Mouse (Mus musculus) retina, postnatal 1 day (tissue): ENCODE results near the gene Dusp5.
A peak's percentile ranks its signal among the peaks of the same experiment; 100 is the strongest.
"Not testable (repeated sequence)": the region's sequence is repeated elsewhere in the genome, so short reads cannot be mapped to it uniquely, and the experiment has no call there.

Source experiments
- DNase-seq: peaks from one replicate; pipeline ENCODE4 v3.0.0-alpha.2; 2012

The Dusp5 gene

DNA sequence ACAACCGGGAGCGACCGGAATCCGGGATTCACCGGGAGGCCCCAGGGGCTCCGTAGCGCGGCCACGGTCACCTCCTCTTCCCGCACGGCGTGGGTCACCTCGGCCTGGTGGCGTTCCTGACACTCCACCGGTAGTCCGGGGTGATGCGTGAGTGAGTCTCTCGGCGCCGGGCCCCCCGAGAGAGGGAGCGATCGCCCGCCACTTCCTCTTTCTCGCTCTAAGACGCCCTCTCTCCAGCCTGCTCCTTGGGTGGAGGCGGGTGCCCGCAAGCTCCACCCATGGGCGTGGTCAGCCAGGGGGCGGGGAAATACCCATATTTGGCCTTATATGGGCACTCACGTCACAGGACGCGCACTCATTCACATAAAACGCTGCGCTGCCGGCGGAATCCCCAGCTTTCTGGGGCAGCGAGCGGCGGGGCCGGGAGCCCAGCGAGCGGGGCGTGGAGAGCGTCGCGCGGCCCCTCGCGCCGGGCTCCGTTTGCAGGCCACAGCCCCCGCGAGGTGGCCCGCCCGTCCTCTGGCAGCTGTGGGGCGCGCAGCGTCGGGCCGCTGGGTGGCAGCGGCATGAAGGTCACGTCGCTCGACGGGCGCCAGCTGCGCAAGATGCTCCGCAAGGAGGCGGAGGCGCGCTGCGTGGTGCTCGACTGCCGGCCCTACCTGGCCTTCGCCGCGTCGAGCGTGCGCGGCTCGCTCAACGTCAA is at the start of gene Dusp5:
TSS of gene Dusp5 (plus strand) at position 358 of the 703 bp plus-strand sequence.
- peak; percentile 98 for DNase-seq

DNA sequence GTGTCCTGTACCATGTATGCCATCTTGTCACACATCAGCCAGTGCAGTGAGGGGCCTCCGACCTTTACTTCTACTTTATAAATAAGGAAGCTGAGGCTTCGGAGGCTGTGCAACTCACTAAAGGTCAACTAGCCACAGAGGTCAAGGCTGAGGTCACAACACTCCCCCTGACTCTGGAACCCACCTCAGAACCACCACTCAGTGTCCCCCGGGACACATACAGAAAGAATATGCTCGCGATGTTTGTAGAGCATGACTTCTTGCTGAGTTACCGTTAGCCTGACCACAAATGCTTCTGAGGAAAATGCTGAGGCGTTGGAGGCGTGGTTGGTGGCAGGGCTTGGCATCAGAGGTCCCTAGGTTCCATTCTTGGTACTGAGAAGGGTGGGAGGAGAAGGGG is 49.3 kb upstream of the Dusp5 start:
- no peak for DNase-seq

DNA sequence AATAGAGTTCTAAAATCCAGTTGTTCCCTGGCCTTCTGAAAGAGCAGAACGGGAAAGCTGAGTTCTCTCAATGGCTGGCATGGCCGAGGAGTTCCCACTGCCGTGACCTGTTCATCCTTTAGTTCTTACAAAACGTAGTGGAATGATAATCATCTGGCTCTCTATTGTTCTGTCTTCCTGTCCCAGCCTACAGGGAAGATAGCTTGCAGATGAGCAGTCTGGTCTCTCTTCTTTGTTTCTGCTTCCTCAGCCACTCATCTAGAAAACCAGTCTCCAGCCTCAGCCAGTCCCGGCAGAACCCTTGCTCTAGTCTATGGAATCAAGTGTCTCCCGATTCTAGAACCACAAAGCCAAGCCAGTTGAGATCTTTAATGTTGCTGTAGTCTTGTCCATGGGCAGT is 46.8 kb upstream of the Dusp5 start:
- DNase-seq: no peak

GRCm38 (mm10) chr19:53482527-53482926 is 46.4 kb upstream of the Dusp5 start:
- no peak for DNase-seq

DNA sequence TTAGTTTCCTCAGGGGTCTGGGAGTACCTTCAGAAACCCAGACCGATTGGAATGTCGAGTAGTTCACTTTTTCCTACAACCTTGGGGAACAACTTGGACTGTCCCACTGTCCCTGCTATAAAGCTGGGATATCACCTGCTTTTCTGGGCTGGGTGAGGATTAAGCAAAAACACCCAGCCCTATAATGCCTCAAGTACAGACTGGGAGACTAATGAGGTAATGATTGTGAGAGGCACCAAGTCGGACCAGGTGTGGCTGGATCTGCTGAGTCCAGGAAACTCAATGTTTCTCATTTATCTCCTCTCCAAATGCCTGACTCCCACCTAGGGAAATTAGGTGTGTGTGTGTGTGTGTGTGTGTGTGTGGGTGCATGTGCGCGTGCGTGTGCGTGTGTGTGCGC is 44.9 kb upstream of the Dusp5 start:
- no peak for DNase-seq

- DNase-seq: no peak
These were observed 44.0 kb upstream of the Dusp5 start for GRCm38 (mm10) chr19:53484918-53485317.

- no peak for DNase-seq
These were observed 39.7 kb upstream of the Dusp5 start for GRCm38 (mm10) chr19:53489187-53489586.

DNA sequence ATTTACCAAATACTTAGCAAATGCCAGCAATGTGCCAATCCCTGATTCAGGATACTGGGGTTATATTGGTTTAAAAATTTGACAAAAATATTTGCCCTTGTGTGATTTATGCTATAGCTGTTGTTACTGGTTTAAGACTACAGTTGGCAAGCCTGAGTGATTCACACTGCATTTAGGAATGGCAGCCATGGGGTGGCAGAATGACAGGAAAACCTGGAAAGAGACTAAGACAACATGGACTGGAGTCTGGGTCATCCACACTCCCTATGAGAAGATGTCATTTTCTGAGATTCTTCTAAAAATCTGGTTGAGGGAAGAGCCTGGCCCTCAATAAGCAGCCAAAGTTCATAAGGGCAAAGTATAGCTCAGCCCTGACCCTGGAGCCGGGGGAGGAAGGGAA is 39.0 kb upstream of the Dusp5 start:
- DNase-seq: no peak

DNA sequence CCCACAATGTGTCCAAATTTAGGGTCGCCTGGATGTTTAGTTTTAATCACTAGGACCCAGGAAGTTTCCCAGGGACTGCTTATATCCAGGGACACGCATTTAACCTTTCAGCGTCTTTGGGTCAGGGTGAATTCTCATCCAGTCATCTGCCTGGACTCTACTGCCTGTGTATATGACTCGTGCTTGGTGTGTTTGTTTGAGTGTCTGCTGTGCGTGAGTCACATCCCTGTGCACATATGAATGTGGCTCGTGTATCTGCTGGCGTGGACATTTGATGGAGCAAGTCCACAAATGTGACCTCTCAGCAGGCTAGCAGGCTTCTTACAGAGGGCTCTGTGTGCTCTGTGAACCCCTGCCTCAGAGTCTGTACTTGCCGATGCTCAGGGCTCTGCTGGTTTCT is 38.0 kb upstream of the Dusp5 start:
- no peak for DNase-seq

DNA sequence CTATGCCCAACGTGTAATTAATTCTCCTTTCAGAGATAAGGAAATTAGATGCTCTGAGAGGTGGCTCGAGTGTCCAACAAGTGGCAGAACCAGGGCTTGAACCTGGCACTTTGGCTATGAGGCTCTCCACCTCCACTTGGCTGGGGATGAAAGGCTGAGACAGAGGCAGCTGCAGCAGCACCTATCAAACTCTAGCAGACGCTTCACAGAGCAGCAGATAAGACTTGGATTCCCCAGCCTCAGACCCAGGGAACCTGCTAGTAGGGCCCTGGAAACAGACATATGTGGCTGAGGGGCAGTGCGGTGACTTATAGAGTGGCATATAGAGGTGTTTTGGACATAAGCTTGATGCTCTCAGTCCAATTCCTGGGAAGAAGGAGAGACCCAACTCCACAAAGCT is 36.4 kb upstream of the Dusp5 start:
- DNase-seq: no peak

DNA sequence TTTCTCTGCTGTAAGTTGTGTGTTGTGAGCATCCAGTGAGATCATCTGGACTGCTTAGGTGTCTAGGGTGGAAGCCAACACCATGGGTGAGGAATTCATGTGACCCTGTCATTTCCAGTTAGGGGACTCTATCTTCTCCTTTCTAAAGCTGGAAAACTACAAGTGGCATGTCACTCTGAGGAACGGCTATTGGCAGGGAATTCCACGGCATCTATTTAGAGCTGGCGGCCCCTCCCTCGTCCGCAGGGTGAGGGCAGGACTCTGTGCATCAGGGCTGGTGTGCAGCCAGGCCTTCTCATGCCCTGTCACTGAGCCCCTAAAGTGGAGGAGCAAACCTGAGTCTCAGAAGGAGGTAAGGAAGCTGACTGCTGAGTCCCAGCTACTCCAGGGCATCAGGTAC is 35.0 kb upstream of the Dusp5 start:
- DNase-seq: no peak

DNA sequence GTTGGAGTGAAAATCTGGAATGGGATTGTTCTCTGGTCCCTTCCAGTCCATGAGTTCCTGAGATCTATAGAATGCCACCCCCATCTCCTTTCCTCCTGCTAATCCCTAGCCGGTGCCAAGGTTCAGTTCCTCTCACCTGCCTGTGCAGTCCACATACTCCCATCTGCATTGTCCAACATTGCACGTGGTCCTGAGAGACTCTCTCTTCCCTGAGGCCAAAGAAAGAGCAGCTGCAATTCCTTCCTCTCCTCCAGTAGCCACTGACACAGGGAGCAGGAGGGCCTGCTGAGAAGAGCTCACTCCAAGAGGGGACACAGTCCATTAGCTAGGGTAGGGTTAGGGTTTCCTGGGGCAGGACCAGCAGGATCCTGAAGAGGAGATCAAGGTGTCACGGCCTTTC is 31.0 kb upstream of the Dusp5 start:
- DNase-seq: no peak

DNA sequence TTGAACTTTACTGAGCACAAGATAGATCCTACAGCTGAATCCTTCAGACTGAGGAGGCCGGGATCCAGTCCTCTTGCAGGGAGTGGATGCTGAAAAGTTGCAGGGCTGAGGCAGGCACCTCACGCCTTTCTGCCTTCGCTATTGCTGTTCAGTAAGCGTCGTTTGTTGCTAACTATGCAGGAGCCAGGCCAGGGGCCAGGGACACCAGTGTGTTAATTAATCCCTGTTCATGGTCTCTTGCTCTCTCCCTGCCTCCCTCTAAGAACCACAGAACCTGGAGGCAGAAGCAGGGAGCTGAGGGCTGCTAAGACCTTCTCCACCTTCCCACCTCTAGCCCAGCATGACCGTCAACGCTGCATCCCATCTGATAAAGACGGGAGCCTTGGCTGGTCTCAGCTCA is 29.9 kb upstream of the Dusp5 start:
- no peak for DNase-seq

DNA sequence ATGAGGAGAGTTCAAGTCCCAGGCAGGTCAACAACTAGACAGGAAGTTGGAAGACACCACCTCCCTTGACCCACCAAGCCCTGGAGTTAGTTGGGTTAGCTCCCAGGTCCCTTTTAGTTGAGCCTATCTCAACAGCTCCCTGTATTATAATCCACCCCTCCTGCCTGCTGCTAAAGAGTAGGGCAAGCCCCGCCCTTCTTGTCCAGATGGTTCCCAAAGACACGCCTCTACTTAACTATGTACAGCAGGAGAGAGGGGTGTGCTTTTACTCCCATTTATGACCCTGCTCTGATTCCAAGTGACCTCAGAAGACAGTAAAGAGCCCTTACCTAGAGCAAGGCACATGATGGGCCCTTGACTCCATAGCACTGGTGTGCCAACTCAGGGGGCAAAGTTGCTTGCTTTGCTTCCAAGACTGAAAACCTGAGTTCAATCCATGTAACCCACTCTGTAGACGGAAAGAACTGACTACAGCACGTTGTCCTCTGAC is 29.4 kb upstream of the Dusp5 start:
- DNase-seq: peak; percentile 46

DNA sequence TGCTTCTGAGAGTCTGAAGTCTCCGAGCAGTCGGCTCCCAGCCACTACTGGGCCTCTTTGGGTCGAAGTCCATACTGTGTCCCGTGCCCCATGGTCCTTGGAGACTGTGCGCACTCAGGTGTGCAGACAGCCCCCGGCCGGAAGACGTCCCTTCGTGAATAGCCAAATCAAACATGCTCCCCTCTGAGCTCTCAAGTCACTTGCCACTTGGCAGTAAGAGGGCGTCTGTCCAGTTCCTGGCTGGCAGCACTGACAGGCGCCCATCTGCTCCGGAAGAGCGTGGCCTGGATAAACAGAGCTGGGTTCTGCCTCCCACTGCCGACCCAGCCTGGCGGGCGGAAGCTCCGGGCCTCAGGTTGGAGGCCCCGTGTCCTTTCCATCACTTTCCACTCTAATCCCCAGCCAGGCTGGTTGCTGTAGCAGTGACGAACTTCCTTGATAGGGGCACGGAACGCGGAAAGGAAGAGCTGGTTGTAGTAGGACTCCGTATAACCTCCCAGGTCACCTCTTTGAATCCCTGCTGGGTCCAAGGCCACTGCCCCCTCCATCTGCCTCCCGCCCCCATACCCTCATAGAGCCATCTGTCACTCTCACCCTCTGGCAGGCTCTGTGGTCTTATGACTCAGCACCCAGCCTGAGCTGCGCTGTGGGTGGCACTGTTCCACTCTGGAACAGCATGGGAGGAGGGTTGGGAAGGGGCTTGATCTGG is 28.5 kb upstream of the Dusp5 start:
- peak; percentile 82 for DNase-seq

GRCm38 (mm10) chr19:53501239-53501638 is 27.7 kb upstream of the Dusp5 start:
- not testable (repeated sequence) for DNase-seq

GRCm38 (mm10) chr19:53501765-53502164 is 27.1 kb upstream of the Dusp5 start:
- DNase-seq: no peak

- peak; percentile 73 for DNase-seq
These were observed 26.0 kb upstream of the Dusp5 start for GRCm38 (mm10) chr19:53502891-53503371.

DNA sequence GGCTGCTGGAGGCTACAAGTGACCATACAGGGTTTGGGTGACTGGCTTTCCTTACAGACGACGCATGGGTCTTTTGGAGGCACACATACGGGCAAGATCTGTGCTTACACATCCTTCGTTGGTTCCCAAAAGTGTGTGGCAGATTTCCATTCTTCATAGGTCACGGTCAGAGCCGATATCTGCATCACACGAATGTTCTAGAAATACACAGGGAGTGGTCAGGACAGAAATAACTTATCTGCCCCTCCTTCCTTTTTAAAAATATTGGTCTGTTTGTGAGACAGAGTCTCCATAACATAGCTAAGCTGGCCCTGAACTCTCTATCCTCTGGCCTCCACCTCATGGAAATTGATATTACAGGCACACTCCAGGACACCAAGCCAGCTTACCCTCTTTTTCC is 24.7 kb upstream of the Dusp5 start:
- no peak for DNase-seq

DNA sequence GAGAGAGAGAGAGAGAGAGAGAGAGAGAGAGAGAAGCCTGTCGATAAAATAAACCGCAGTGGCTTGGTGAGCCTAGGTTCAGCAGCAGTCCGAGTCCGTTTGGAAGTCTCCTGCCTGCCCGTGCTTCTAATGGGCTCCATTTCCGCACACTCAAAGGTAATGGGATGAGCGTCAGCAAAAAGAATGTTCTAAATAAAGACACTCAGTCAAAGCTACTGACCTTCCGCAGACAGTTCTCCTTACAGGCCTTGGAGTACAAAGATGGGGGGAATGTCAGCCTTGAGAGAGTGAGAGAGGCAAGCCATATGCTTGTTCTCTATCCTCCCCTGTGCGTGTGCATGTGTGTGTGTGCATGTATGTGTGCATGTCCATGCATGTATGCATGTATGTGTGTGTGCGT is 23.2 kb upstream of the Dusp5 start:
- DNase-seq: no peak

DNA sequence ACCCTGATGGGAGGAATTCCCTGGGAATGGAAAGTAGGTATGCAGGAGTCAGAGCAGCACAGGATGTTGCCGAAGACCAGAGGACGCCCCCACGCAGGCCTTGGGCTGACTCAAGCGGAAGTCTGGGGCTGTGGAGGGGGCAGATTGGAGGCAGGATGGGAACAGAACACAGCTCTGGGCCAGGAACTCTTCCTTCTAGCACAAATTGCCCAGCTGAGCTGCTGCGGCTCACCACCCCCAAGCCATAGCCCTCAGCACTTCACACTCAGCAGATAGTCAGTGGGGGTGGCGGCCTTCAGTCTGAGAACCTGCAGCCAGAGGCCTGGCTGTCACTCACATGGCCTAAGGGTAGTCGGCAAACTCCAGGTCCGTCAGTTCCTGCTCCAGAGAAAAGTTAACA is 21.4 kb upstream of the Dusp5 start:
- DNase-seq: no peak

DNA sequence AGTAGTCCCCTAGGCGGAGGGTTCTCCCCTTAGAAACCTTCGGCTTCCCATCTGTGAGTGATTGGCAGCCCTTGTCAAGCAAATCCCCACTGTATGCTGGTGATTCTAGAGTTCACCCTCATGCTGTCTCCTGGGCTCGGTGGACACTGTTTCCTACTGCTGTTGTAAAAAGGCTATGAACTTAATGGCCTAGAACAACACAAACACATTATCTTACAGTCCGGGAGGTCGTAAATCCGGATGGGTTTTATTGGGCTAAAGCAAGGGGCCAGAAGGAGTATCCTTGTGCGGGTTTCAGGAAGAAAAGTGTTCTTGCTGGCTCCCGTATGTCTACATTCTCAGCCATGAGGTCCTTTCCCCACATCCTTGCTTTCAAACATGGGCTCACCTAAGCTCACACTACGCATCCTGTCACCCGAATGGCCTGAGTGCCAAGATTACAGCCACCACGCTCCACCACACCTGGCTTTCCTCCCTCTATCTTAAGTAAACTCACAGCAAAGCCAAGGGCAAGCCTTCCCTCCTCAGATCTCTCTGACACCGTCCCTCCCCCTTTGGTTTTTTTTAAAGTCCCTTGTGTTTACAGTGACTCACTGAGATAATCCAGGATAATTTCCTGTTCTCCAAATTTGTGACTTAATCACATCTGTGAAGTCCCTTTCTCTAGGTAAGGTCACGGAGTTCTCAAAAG is 17.5 kb upstream of the Dusp5 start:
- no peak for DNase-seq

DNA sequence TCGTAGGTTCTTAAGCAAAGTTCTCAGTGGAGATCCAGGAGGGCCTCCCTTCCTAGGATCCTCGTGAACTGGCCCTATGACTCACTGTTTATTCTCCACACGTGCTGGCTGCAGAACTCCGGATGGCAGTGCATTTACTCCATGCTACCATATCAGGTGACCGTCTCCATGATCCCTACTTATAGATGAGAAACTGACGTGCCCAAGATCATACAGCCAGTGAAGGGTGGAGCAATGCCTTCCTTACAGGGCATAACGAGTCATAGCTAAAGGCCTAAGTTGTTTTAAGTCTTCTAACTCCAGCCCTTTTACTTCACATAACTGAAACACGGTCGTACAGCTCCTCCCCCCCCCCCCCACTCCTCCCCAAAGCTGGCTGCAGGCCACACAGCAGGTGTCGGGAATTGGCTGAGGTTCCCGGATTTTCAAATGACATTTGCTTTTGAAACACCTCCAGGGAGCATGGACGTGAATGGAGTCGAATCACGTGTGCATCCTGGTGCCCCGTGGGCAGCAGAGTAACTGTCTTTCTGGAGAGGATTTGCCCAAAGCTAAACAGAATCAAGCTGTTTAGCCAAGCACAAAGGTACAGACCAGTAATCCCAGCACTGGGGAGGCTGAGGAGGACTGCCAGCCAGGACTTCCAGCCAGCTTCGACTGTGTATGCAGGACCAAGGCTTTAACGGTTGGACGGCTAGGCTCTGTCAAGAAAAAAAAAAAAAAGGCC is 11.4 kb upstream of the Dusp5 start:
- peak; percentile 50 for DNase-seq
